Mouse (Mus musculus) G1E (cell line): ENCODE results near the gene Spryd7. TPM values are rescaled to one million over a fixed set of nuclear protein-coding genes. Genes with fewer than 3 reads are reported as not detected.

Experiments used
- ATAC-seq: 2 replicates; pipeline ENCODE4 v1.8.0; 2016; ENCODE audit warnings: mild to moderate bottlenecking; ENCODE audit not compliant: insufficient number of reproducible peaks, poor library complexity, low FRiP score, severe bottlenecking; ENCODE audit errors: extremely low read depth
- DNase-seq: peaks from one replicate; pipeline ENCODE4 v3.0.0; 2012; ENCODE audit warnings: low spot score
- H3K27me3 ChIP-seq: 2 replicates; pipeline ENCODE4 v1.6.1; 2012; ENCODE audit warnings: mild to moderate bottlenecking, low read length, inconsistent platforms; ENCODE audit not compliant: insufficient read depth
- H3K36me3 ChIP-seq: replicated peaks from 2 replicates; pipeline ENCODE3; 2012; ENCODE audit warnings: mild to moderate bottlenecking, inconsistent platforms
- H3K4me1 ChIP-seq: 2 replicates; pipeline ENCODE4 v1.6.1; 2012; ENCODE audit warnings: low read depth, low read length, inconsistent platforms, mixed read lengths; ENCODE audit not compliant: insufficient read depth
- H3K4me3 ChIP-seq: 2 replicates; pipeline ENCODE4 v1.5.1; 2012; ENCODE audit warnings: low read depth, mild to moderate bottlenecking, inconsistent platforms, low read length, moderate library complexity, mixed read lengths
- H3K9me3 ChIP-seq: replicated peaks from 2 replicates; pipeline ENCODE4 v1.6.1; 2012; ENCODE audit warnings: inconsistent platforms
- CTCF ChIP-seq: IDR thresholded peaks from 2 replicates; pipeline ENCODE4 v1.5.1; 2012; ENCODE audit warnings: low read depth, low read length, inconsistent platforms, mixed read lengths
- GATA1 ChIP-seq: IDR thresholded peaks from 2 replicates; pipeline ENCODE4 v1.6.1; 2012; ENCODE audit warnings: borderline replicate concordance, low read length, inconsistent platforms, mixed read lengths
- GATA2 ChIP-seq: IDR thresholded peaks from 2 replicates; pipeline ENCODE4 v1.6.1; 2012; ENCODE audit warnings: low read depth, low read length, inconsistent platforms, borderline replicate concordance
- POLR2AphosphoS5 ChIP-seq: IDR thresholded peaks from 2 replicates; pipeline ENCODE4 v1.6.1; 2012; ENCODE audit warnings: low read depth, low read length, inconsistent platforms; ENCODE audit not compliant: insufficient replicate concordance
- TAL1 ChIP-seq: conservative IDR thresholded peaks from 2 replicates; pipeline ENCODE4 v1.6.1; 2012; ENCODE audit warnings: low read depth, low read length, inconsistent platforms, mixed read lengths
- polyA plus RNA-seq: library from polyadenylated mRNA; stranded (reverse); fragments of >175 nt; gene quantifications from 2 replicates; pipeline ENCODE4 v1.2.3, GENCODE M21; 2012
- total RNA-seq, 2 experiments: library from RNA; stranded (forward) in 1 of 2; stranded (reverse) in 1 of 2; fragments of 200-1000 nt in 1 of 2; fragments of >200 nt in 1 of 2; fragmentation: Nextera tagmentation in 1 of 2; gene quantifications; 2 replicates each; pipeline ENCODE4 v1.2.3; 2014 to 2017

The Spryd7 gene
- total and polyA plus RNA-seq, 3 experiments = 2.9 to 10.5 (median 7.8) TPM

DNA sequence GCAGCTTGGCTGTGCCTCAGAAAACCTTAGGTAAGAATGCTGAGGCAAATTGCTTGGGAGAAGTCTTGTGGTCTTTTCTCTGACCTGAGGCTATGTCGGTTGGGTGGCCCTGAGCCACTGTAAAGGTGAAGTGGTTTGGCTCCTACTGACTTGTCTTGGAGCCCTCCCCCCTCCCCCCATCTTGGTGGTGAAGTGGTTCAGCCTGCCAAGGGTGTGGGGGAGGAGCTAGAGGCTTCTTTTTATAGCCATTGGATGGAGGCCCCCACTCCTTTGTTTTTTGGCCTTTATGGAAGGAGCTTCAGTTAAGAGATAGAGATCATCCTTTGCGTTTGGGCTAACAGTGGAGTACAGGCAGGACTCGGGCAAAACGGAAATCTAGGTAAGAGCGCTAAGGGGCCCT lies 41.3 kb upstream of the Spryd7 start, which contains the start of gene Trim13:
Gene Trim13, plus strand, starts transcription at position 280 of the 400 bp plus-strand sequence.
- ATAC-seq (no peak), DNase-seq (no peak)
- Histone ChIP-seq H3K27me3 (peaks cover 3% of the 10 kb centered on the region; the same call in 1 of the 2 replicates), H3K4me3 (peak within 1 kb of the TSS; percentile 76; the same call in 1 of the 2 replicates), H3K4me1 (peaks cover 23% of the 10 kb centered on the region), H3K9me3 (no peaks in the 10 kb centered on the region), H3K36me3 (peaks cover 12% of the 10 kb centered on the region)
- TF ChIP-seq CTCF = no peak
- no peak for TF ChIP-seq TAL1
- TF ChIP-seq GATA2 = no peak
- TF ChIP-seq POLR2AphosphoS5 = no peak
- TF ChIP-seq GATA1 = no peak

GRCm38 (mm10) chr14:61596719-61597426 lies 40.2 kb upstream of the Spryd7 start:
- TF ChIP-seq CTCF = no peak
- no peak for TF ChIP-seq POLR2AphosphoS5
- TF ChIP-seq GATA2 = no peak
- TF ChIP-seq GATA1 = no peak
- TF ChIP-seq TAL1 = no peak
- no peaks in the 10 kb centered on the region for H3K9me3 ChIP-seq
- H3K4me1 ChIP-seq = peaks cover 21% of the 10 kb centered on the region
- no peak overlapping the region for H3K4me3 ChIP-seq
- peaks cover 3% of the 10 kb centered on the region; the same call in 1 of the 2 replicates for H3K27me3 ChIP-seq
- H3K36me3 ChIP-seq = peaks cover 10% of the 10 kb centered on the region
- ATAC-seq (no peak), DNase-seq (no peak)

DNA sequence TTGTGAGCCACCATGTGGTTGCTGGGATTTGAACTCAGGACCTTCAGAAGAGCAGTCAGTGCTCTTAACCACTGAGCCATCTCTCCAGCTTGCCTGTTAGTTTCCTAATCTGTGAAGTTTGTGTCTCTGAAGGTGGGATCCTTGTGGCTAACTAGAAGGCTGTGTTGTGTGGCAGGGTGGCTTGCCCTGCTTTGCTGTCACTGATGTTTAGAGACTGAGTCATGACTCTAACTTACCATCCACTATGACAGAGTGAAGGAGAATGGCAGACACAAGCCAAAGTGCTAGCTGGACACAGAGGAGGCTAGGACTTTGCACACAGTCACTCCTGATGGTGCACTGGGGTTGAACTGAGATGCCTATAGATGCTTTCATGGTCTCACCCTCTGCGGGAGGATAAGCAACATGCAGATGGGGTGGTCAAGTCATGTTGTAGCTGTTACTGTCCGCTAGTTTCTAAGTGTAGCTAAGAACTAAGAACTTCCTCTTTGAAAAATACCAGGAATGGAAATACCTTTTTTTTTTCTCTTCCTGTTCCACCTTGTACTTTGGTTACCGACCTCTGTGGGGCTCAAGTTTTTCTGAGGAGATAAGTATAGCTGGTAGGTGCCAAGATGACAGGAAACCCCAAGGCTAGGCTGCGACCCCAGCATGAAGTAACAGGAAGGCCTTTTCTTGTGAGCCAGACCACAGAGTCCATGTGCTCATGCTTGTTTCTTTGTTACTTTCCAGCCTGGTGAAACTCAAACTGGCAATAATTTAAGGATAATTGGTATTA lies 32.8 kb upstream of the Spryd7 start:
- no peaks in the 10 kb centered on the region for H3K36me3 ChIP-seq
- DNase-seq (no peak), ATAC-seq (no peak)
- no peak overlapping the region for H3K4me3 ChIP-seq
- TF ChIP-seq GATA1 (no peak), GATA2 (no peak), POLR2AphosphoS5 (no peak)
- no peaks in the 10 kb centered on the region for H3K4me1 ChIP-seq
- H3K27me3 ChIP-seq = no peaks in the 10 kb centered on the region
- H3K9me3 ChIP-seq = no peaks in the 10 kb centered on the region

- H3K4me3 ChIP-seq = no peak overlapping the region
- TF ChIP-seq GATA1 (no peak), TAL1 (no peak), CTCF (no peak), GATA2 (no peak), POLR2AphosphoS5 (no peak)
- H3K36me3 ChIP-seq = no peaks in the 10 kb centered on the region
- H3K27me3 ChIP-seq = peaks cover 11% of the 10 kb centered on the region
- ATAC-seq = no peak
- no peaks in the 10 kb centered on the region for H3K4me1 ChIP-seq
- no peaks in the 10 kb centered on the region for H3K9me3 ChIP-seq
- no peak for DNase-seq
These were observed 19.3 kb upstream of the Spryd7 start for GRCm38 (mm10) chr14:61575941-61576340.

- TF ChIP-seq GATA1 (no peak), POLR2AphosphoS5 (no peak), CTCF (no peak), TAL1 (no peak), GATA2 (no peak)
- no peak for DNase-seq
- no peak overlapping the region for H3K4me3 ChIP-seq
- peaks cover 11% of the 10 kb centered on the region for H3K27me3 ChIP-seq
- no peaks in the 10 kb centered on the region for H3K36me3 ChIP-seq
- no peaks in the 10 kb centered on the region for H3K9me3 ChIP-seq
- ATAC-seq = no peak
- no peaks in the 10 kb centered on the region for H3K4me1 ChIP-seq
These were observed 18.4 kb upstream of the Spryd7 start for GRCm38 (mm10) chr14:61575066-61575465.

- no peak for DNase-seq
- Histone ChIP-seq H3K4me3 (no peak overlapping the region), H3K4me1 (peaks cover 2% of the 10 kb centered on the region; the same call in 1 of the 2 replicates), H3K36me3 (no peaks in the 10 kb centered on the region), H3K9me3 (no peaks in the 10 kb centered on the region), H3K27me3 (peaks cover 15% of the 10 kb centered on the region)
- ATAC-seq = no peak
- no peak for TF ChIP-seq POLR2AphosphoS5
- no peak for TF ChIP-seq TAL1
- no peak for TF ChIP-seq GATA1
- TF ChIP-seq CTCF = no peak
- TF ChIP-seq GATA2 = no peak
These were observed 15.4 kb upstream of the Spryd7 start for GRCm38 (mm10) chr14:61572131-61572530.
